Mouse (Mus musculus): ENCODE results near the gene Ulk4.

GRCm38 (mm10) chr9:121298065-121298398 lies 21.0 kb upstream of the Ulk4 start:
- no peak for TF ChIP-seq EP300 (IDR thresholded peaks at IDR 0.05; ENCODE audit: low read depth)
- TF ChIP-seq CTCF (IDR thresholded peaks at IDR 0.05; ENCODE audit: low read depth), result no peak

All from liver, postnatal 0 days (tissue).